Mouse (Mus musculus) hindbrain, embryonic 14.5 days (tissue): ENCODE results near the gene Lin7a. TPM values are rescaled to one million over a fixed set of nuclear protein-coding genes. Genes with fewer than 3 reads are reported as not detected.
"Not testable (repeated sequence)": the region's sequence is repeated elsewhere in the genome, so short reads cannot be mapped to it uniquely, and the experiment has no call there.

Experiments
- ATAC-seq: fragments of 200-750 bp; cut with Nextera tagmentation; 2 replicates; pipeline ENCODE4 v1.8.0; 2017; ENCODE audit warnings: moderate number of reproducible peaks, mild to moderate bottlenecking, moderate TSS enrichment, moderate library complexity; ENCODE audit not compliant: low FRiP score
- DNase-seq: peaks from one replicate; pipeline ENCODE4 v3.0.0-alpha.2; 2015; ENCODE audit warnings: low spot score
- H3K27ac ChIP-seq: fragments of 300-500 bp; sonication (generic); 2 replicates; pipeline ENCODE4 v1.5.1; 2014; ENCODE audit warnings: mild to moderate bottlenecking, moderate library complexity
- H3K27me3 ChIP-seq: fragments of 300-500 bp; sonication (generic); 2 replicates; pipeline ENCODE4 v1.6.1; 2014; ENCODE audit warnings: mild to moderate bottlenecking, low read length, mixed read lengths; ENCODE audit not compliant: control insufficient read depth, insufficient read depth
- H3K36me3 ChIP-seq: fragments of 300-500 bp; sonication (generic); replicated peaks from 2 replicates; pipeline ENCODE4 v1.6.1; 2014; ENCODE audit not compliant: control insufficient read depth, insufficient read depth
- H3K4me1 ChIP-seq: fragments of 300-500 bp; sonication (generic); replicated peaks from 2 replicates; pipeline ENCODE4 v1.6.1; 2014; ENCODE audit warnings: antibody characterized with exemption, low read length, mixed read lengths; ENCODE audit not compliant: control insufficient read depth, insufficient read depth
- H3K4me2 ChIP-seq: fragments of 300-500 bp; sonication (generic); replicated peaks from 2 replicates; pipeline ENCODE4 v1.6.1; 2014; ENCODE audit warnings: mild to moderate bottlenecking, moderate library complexity
- H3K4me3 ChIP-seq: fragments of 300-500 bp; sonication (generic); replicated peaks from 2 replicates; pipeline ENCODE4 v1.5.1; 2014; ENCODE audit warnings: mild to moderate bottlenecking, low read length
- H3K9ac ChIP-seq: fragments of 300-500 bp; sonication (generic); 2 replicates; pipeline ENCODE4 v1.6.1; 2014
- H3K9me3 ChIP-seq: fragments of 300-500 bp; sonication (generic); 2 replicates; pipeline ENCODE4 v1.6.1; 2016; ENCODE audit warnings: low read length; ENCODE audit not compliant: control insufficient read depth
- WGBS: fragments of 180-500 bp; shearing (Covaris S2); extraction: QIAGEN DNeasy Blood & Tissue Kit; methylation state at CpG from one replicate; pipeline ENCODE4 v1.1.7; 2014; 5-methylcytosine and 5-hydroxymethylcytosine counted together
- polyA plus RNA-seq: library from polyadenylated mRNA; unstranded; fragments of >200 nt; fragmentation: Nextera tagmentation; extraction: Ambion mirVana; gene quantifications from 2 replicates; pipeline ENCODE4 v1.2.1, GENCODE M21; 2014

The Lin7a gene
- polyA plus RNA-seq, 1 experiment from 2014 or later, result 36.2 TPM

DNA sequence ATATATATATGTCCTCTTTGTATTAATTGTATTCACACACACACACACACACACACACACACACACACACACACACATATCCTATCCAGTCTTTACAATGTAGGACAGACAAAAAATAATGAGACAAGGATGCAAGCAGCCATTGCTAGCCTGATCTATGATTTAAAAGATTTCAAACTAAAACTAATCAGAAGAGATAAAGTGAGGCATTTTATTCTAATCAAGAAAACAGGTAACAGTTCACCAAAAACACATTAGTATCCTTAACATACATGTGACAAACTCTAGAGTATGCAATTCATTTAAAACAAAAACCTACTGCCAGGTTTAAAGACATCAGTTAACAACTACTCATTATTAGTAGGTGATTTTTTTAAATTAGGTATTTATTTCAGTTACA, 30.1 kb upstream of the Lin7a start:
- no peak for ATAC-seq
- Histone ChIP-seq H3K27ac (no peak overlapping the region), H3K4me2 (no peak overlapping the region), H3K4me1 (no peaks in the 10 kb centered on the region), H3K9me3 (no peaks in the 10 kb centered on the region), H3K27me3 (no peaks in the 10 kb centered on the region), H3K4me3 (no peak overlapping the region), H3K36me3 (no peaks in the 10 kb centered on the region), H3K9ac (no peak overlapping the region)
- no peak for DNase-seq

DNA sequence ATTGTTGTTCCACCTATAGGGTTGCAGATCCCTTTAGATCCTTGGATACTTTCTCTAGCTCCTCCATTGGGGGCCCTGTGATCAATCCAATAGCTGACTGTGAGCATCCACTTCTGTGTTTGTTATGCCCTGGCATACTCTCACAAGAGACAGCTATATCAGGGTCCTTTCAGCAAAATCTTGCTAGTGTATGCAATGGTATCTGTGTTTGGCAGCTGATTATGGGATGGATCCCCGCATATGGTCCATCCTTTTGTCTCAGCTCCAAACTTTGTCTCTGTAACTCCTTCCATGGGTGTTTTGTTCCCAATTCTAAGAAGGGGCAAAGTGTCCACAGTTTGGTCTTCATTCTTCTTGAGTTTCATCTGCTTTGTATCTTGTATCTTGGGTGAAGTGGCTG, 29.5 kb upstream of the Lin7a start:
- DNase-seq, H3K27me3 ChIP-seq, ATAC-seq, H3K9me3 ChIP-seq, H3K36me3 ChIP-seq, H3K4me3 ChIP-seq, H3K4me2 ChIP-seq, H3K9ac ChIP-seq, H3K4me1 ChIP-seq, H3K27ac ChIP-seq: not testable (repeated sequence)
- WGBS, result 90% methylated on average over 1 of the region's 1 CpGs

DNA sequence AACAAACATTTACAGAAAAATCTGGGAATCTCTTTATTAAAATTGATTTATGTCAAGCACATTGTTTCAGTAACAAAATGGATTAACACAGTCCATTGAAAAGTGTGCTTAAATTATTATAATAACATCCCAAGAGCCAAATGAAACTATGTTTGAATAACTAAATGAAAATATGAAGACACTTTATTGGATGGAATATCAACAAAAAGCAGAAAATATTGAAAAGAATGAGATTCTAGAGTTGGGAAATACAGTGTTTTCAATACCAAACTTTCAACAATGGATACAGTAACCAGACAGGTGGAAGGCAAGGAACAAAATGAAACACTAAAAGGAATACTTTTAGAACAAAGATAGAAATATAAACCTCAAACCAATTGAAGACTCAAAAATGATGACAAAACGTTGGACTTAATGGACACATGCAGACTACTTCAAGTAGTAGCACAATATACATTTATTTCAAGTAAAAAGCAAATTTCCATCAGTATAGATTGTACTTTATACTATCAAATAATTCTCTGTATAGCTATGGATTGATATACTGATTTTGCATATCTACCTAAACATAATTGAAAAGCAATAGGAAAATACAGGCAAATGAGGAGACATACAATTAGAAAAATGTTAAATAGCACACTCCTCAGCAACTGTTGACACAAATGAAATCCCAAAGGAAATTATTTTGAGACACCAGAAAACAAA, 28.6 kb upstream of the Lin7a start:
- H3K27ac ChIP-seq, result no peak overlapping the region
- H3K9ac ChIP-seq, result no peak overlapping the region
- DNase-seq (no peak), ATAC-seq (no peak)
- no peak overlapping the region for H3K4me3 ChIP-seq
- H3K9me3 ChIP-seq, result no peaks in the 10 kb centered on the region
- H3K4me2 ChIP-seq, result no peak overlapping the region
- 81% methylated on average over 1 of the region's 1 CpGs for WGBS
- H3K36me3 ChIP-seq, result no peaks in the 10 kb centered on the region
- no peaks in the 10 kb centered on the region for H3K4me1 ChIP-seq
- no peaks in the 10 kb centered on the region for H3K27me3 ChIP-seq

DNA sequence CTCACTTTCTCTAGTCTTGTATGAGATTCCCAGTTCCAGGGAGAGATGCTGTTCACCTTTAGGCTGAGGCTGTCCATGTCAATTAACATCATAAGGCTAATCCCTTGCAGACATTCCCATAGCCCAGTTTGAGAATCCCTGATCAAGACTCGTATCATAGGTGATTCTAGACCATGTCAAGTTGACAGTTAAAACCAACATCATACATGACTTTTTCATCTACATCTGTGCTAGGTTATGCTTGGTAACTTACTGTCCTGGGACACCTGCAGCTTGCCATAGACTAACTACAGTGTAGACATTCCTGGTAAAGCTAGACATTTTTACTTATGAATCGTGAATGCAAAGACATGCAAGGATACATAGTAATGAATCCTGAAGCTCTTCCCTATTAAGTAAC, 27.3 kb upstream of the Lin7a start:
- Histone ChIP-seq H3K4me1 (no peaks in the 10 kb centered on the region), H3K27me3 (no peaks in the 10 kb centered on the region), H3K4me2 (no peak overlapping the region), H3K4me3 (no peak overlapping the region), H3K9ac (no peak overlapping the region), H3K27ac (no peak overlapping the region), H3K9me3 (no peaks in the 10 kb centered on the region), H3K36me3 (no peaks in the 10 kb centered on the region)
- 86% methylated on average over 2 of the region's 2 CpGs for WGBS
- ATAC-seq (no peak), DNase-seq (no peak)

DNA sequence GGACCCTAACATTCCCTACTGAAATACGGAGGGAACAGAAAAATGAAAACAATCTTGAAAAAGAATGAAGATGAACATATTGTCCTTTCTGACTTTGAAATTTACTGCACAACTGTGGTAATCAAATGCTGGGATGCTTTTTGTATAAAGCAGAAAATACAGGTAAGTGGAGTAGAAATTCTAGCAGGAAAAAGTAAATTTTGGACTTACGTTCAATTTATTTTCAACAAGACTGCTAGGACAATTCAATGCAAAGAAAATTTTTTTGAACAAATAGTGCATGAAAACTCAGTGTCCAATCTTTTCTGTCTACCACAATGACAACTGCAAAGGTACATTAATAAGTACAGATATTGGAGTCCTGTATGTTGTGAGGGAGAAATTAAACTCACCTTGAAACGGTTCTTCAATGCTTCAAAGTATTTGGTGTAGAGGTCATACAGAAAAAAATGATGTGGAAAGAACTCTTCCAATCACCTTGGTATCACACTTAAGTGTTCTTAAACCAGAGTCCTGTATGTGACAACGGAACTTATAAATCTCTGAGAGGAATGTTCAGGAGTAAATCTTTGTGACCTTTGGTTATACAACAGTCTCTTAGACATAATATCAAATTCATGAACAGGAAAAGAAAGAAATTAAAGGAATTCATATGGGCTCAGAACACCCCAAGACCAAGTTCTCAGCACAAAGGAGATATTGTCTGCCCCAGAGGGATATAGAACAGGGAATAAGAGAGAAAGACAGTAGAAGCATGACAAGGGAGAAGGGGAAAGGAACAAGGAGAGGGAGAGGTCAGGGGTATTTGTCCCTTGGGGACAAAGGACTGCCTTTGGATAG, 26.6 kb upstream of the Lin7a start:
- no peaks in the 10 kb centered on the region for H3K27me3 ChIP-seq
- no peaks in the 10 kb centered on the region for H3K9me3 ChIP-seq
- WGBS, result 94% methylated on average over 4 of the region's 4 CpGs
- H3K4me1 ChIP-seq, result no peaks in the 10 kb centered on the region
- no peak for ATAC-seq
- no peak overlapping the region for H3K4me2 ChIP-seq
- no peaks in the 10 kb centered on the region for H3K36me3 ChIP-seq
- H3K9ac ChIP-seq, result no peak overlapping the region
- no peak overlapping the region for H3K4me3 ChIP-seq
- no peak overlapping the region for H3K27ac ChIP-seq
- DNase-seq, result no peak

DNA sequence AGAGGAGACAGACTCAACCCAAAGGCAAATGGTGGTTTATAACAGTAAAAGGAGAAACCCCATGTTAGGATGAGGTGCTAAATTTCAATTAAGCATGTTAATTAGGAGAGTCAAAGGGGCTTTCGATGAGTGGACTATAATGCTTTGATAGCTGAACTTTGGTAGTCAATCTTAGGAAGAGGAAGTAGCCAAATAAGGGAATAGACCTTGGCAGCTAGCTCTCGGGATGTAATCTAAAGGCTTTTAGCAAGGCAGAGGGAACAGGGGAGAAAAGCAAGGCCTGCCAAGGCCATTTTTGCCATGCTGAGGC, 26.0 kb upstream of the Lin7a start:
- H3K27ac ChIP-seq, result no peak overlapping the region
- H3K27me3 ChIP-seq, result no peaks in the 10 kb centered on the region
- H3K9ac ChIP-seq, result no peak overlapping the region
- no peaks in the 10 kb centered on the region for H3K4me1 ChIP-seq
- H3K4me3 ChIP-seq, result no peak overlapping the region
- ATAC-seq, result no peak
- 82% methylated on average over 2 of the region's 2 CpGs for WGBS
- H3K36me3 ChIP-seq, result no peaks in the 10 kb centered on the region
- no peak for DNase-seq
- H3K4me2 ChIP-seq, result no peak overlapping the region
- no peaks in the 10 kb centered on the region for H3K9me3 ChIP-seq

DNA sequence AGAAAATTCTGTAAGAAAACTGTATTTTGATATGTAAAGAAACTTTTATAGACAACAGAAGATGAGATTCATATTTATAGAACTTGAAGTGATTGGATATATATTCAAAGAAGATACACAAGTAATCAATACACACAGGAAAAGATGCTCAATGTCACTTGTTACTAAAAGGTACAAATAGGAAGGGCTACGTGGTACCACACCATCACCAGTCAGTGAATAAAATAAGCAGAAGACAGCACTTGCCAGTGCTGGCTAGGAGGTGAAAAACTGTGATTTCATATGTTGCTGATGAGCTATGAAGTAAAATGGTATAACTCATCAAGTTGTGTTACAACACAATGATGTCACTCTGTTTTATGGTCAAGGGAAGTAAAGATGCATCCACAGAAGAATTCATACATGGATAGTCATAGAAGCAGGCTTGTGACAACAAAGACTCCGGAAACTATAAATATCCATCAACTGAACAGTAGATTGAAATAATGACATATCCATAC, 25.5 kb upstream of the Lin7a start:
- no peak for ATAC-seq
- H3K36me3 ChIP-seq, result no peaks in the 10 kb centered on the region
- no peaks in the 10 kb centered on the region for H3K4me1 ChIP-seq
- 94% methylated on average over 2 of the region's 2 CpGs for WGBS
- no peak overlapping the region for H3K4me2 ChIP-seq
- no peak overlapping the region for H3K9ac ChIP-seq
- no peak overlapping the region for H3K4me3 ChIP-seq
- no peaks in the 10 kb centered on the region for H3K27me3 ChIP-seq
- H3K27ac ChIP-seq, result no peak overlapping the region
- no peak for DNase-seq
- H3K9me3 ChIP-seq, result no peaks in the 10 kb centered on the region

DNA sequence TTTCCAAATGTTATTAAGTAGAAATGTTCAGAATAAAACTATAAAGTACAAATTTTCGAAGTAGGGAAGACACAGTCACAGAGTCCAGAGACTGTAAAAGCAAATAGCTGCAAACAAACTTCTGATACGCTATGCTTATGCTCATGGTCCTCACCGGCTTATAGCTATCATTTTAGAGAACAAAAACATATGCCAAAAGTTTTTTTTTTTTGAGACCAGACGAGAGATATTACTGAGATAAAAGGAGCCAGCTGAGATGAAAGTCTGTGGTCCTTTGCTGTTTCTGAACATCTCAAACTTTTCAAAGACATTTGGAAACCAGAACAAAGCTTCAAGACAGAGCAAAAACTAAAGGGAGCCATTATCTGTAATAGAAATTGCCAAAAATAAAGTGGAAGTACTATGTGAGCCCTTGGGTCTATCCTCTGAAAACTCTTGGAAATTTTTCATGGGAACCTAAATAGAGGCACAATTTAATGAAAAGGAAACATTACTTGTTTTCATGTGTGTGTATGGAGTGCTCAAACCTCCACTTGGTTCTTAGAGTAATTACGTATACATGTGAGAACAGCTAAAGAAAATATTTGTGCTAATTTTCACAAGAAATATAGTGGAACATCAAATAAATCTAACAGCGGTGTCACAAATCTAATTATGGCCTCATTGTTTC, 24.4 kb upstream of the Lin7a start:
- H3K9me3 ChIP-seq, result no peaks in the 10 kb centered on the region
- no peak overlapping the region for H3K9ac ChIP-seq
- no peaks in the 10 kb centered on the region for H3K4me1 ChIP-seq
- no peak overlapping the region for H3K4me2 ChIP-seq
- H3K4me3 ChIP-seq, result no peak overlapping the region
- WGBS, result 87% methylated on average over 6 of the region's 6 CpGs
- H3K36me3 ChIP-seq, result no peaks in the 10 kb centered on the region
- DNase-seq, result no peak
- H3K27ac ChIP-seq, result no peak overlapping the region
- no peak for ATAC-seq
- H3K27me3 ChIP-seq, result no peaks in the 10 kb centered on the region

DNA sequence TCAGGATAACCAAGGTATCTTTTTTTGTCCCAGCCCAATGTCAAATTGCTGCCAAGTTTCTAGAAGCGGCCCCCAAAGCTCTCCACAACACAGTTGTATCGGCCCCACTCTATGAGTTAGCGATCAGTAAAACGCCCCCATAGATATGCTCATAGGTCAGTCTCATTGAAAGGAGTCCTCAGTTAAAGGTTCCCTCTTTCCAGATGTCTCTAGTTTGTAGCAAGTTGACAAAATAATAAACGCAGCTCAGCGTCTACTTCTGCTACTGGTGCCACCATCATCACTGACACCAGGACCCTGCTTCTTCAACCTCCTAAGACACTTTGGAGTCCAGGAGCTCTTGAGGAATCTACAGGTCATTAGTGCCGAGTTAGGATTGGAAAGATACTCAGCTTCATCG, 23.0 kb upstream of the Lin7a start:
- Histone ChIP-seq H3K27me3 (no peaks in the 10 kb centered on the region), H3K4me2 (no peak overlapping the region), H3K9me3 (no peaks in the 10 kb centered on the region), H3K27ac (no peak overlapping the region), H3K4me3 (no peak overlapping the region), H3K36me3 (no peaks in the 10 kb centered on the region), H3K4me1 (no peaks in the 10 kb centered on the region), H3K9ac (no peak overlapping the region)
- WGBS, result 94% methylated on average over 8 of the region's 8 CpGs
- no peak for ATAC-seq
- no peak for DNase-seq
